Mouse (Mus musculus) neural tube, embryonic 13.5 days (tissue): Measurements from ENCODE around the gene Olfr521. TPM values are rescaled to one million over a fixed set of nuclear protein-coding genes. Genes with fewer than 3 reads are reported as not detected.
"Not testable (repeated sequence)": the region's sequence is repeated elsewhere in the genome, so short reads cannot be mapped to it uniquely, and the experiment has no call there.

ENCODE experiments used
- ATAC-seq: fragments of 200-750 bp; cut with Nextera tagmentation; 2 replicates; pipeline ENCODE4 v1.8.0; 2017; ENCODE audit warnings: low read depth, mild to moderate bottlenecking, moderate TSS enrichment, moderate library complexity
- H3K27ac ChIP-seq: fragments of 300-500 bp; sonication (generic); replicated peaks from 2 replicates; pipeline ENCODE4 v1.5.1; 2015; ENCODE audit warnings: moderate library complexity, mild to moderate bottlenecking, inconsistent platforms
- H3K27me3 ChIP-seq: fragments of 300-500 bp; sonication (generic); 2 replicates; pipeline ENCODE4 v1.6.1; 2015; ENCODE audit warnings: mild to moderate bottlenecking, inconsistent platforms
- H3K36me3 ChIP-seq: fragments of 300-500 bp; sonication (generic); 2 replicates; pipeline ENCODE4 v1.6.1; 2015; ENCODE audit warnings: mild to moderate bottlenecking, inconsistent platforms
- H3K4me1 ChIP-seq: fragments of 300-500 bp; sonication (generic); replicated peaks from 2 replicates; pipeline ENCODE4 v1.6.1; 2015; ENCODE audit warnings: inconsistent platforms
- H3K4me2 ChIP-seq: fragments of 300-500 bp; sonication (generic); 2 replicates; pipeline ENCODE4 v1.6.1; 2015; ENCODE audit warnings: inconsistent platforms, mild to moderate bottlenecking, moderate library complexity
- H3K4me3 ChIP-seq: fragments of 300-500 bp; sonication (generic); 2 replicates; pipeline ENCODE4 v1.5.1; 2015; ENCODE audit warnings: mild to moderate bottlenecking, inconsistent platforms
- H3K9ac ChIP-seq: fragments of 300-500 bp; sonication (generic); 2 replicates; pipeline ENCODE4 v1.6.1; 2015; ENCODE audit warnings: moderate library complexity, mild to moderate bottlenecking, inconsistent platforms
- H3K9me3 ChIP-seq: fragments of 300-500 bp; sonication (generic); 2 replicates; pipeline ENCODE4 v1.6.1; 2016; ENCODE audit warnings: inconsistent platforms
- WGBS: fragments of 180-500 bp; shearing (Covaris S2); methylation state at CpG from one replicate; pipeline ENCODE4 v1.1.7; 2015; 5-methylcytosine and 5-hydroxymethylcytosine counted together
- polyA plus RNA-seq: library from polyadenylated mRNA; unstranded; fragments of >200 nt; fragmentation: Nextera tagmentation; extraction: Ambion mirVana; gene quantifications from 2 replicates; pipeline ENCODE4 v1.2.1, GENCODE M21; 2015

The Olfr521 gene
- polyA plus RNA-seq, 1 experiment from 2014 or later, result not detected

DNA sequence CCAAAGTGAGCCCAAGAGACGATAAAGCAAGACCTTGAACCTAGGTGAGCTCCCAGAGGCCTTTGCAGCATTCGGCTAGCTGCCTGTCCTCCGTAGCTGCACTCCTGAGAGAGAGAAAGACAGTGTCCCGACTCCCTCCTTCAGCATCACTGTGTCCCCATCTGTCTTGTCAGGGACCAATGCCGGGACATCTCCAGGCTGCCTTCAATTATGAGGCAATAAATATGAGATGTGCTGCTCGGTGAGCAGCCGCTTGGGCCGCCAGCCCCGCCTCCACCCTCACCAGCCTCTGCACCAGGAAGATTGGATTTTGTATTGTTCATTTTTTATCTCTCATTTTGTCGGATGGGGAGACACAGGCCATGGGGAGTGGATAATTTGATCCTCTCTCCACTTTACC lies 27.5 kb downstream of the Olfr521 start:
- Histone ChIP-seq H3K36me3 (no peaks in the 10 kb centered on the region), H3K4me3 (no peak overlapping the region), H3K27me3 (no peaks in the 10 kb centered on the region), H3K4me1 (peaks cover 37% of the 10 kb centered on the region), H3K4me2 (no peak overlapping the region), H3K9ac (no peak overlapping the region), H3K27ac (peak overlapping the region; percentile 80), H3K9me3 (no peaks in the 10 kb centered on the region)
- WGBS, result 39% methylated on average over 10 of the region's 10 CpGs
- ATAC-seq, result peak; percentile 41

GRCm38 (mm10) chr7:99794096-99794495 lies 30.8 kb downstream of the Olfr521 start:
- Histone ChIP-seq H3K27ac (no peak overlapping the region), H3K27me3 (no peaks in the 10 kb centered on the region), H3K9me3 (no peaks in the 10 kb centered on the region), H3K4me2 (no peak overlapping the region), H3K4me3 (no peak overlapping the region), H3K4me1 (peaks cover 39% of the 10 kb centered on the region), H3K36me3 (no peaks in the 10 kb centered on the region), H3K9ac (no peak overlapping the region)
- WGBS, result 57% methylated on average over 2 of the region's 2 CpGs
- no peak for ATAC-seq

GRCm38 (mm10) chr7:99795192-99795981 lies 32.1 kb downstream of the Olfr521 start:
- WGBS, result 8% methylated on average over 17 of the region's 17 CpGs
- Histone ChIP-seq H3K4me3 (peak overlapping the region; percentile 1; the same call in 1 of the 2 replicates), H3K36me3 (no peaks in the 10 kb centered on the region), H3K4me2 (peak overlapping the region; percentile 43), H3K27me3 (no peaks in the 10 kb centered on the region), H3K27ac (peak overlapping the region; percentile 81), H3K4me1 (peaks cover 36% of the 10 kb centered on the region), H3K9ac (peak overlapping the region; percentile 41), H3K9me3 (no peaks in the 10 kb centered on the region)
- peak; percentile 71 for ATAC-seq

DNA sequence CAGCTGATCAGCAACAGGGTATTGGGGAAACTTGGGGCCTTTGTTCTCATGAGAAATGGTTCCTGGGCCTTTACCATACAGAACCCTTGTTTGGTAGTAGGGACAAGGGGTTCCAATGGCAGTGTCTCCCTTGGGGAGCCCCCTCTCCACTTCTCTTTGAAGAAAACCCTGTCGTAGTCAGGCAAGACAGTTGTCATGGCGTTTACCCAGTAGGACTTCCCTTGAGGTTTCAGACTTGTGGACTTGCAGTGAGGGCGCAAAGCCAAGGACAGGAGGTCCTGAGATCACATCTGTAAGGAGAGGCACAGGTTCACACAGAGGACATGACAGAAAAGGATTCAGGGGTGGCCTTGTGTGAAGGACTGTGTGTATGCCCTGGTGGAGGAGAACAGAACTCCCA lies 33.2 kb downstream of the Olfr521 start:
- H3K36me3 ChIP-seq, result no peaks in the 10 kb centered on the region
- peaks cover 27% of the 10 kb centered on the region for H3K4me1 ChIP-seq
- no peak overlapping the region for H3K4me2 ChIP-seq
- H3K9me3 ChIP-seq, result no peaks in the 10 kb centered on the region
- no peaks in the 10 kb centered on the region for H3K27me3 ChIP-seq
- peak overlapping the region; percentile 81 for H3K27ac ChIP-seq
- H3K9ac ChIP-seq, result no peak overlapping the region
- H3K4me3 ChIP-seq, result no peak overlapping the region
- ATAC-seq, result no peak
- WGBS, result 58% methylated on average over 3 of the region's 3 CpGs

DNA sequence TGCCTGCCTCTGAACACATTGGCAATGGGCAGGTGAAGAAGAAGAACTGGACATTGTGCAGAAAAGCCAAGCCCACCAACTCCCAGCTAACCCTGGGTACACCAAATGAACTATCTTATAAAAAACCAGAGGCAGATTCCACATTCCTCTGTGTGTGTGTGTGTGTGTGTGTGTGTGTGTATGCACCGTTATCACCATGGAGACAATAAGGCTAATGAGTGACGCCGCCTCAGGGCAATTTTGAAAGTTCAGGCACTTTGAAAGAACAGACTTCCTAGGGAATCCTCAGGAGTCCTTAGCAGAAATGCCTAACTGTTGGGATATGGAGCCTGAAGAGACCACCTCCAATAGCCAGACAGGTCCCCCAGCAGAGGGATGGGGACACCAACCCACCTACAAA lies 34.0 kb downstream of the Olfr521 start:
- 55% methylated on average over 3 of the region's 3 CpGs for WGBS
- no peaks in the 10 kb centered on the region for H3K27me3 ChIP-seq
- H3K9me3 ChIP-seq, result no peaks in the 10 kb centered on the region
- no peak for ATAC-seq
- no peaks in the 10 kb centered on the region for H3K36me3 ChIP-seq
- no peak overlapping the region for H3K9ac ChIP-seq
- H3K4me1 ChIP-seq, result peaks cover 27% of the 10 kb centered on the region
- no peak overlapping the region for H3K4me2 ChIP-seq
- no peak overlapping the region for H3K27ac ChIP-seq
- no peak overlapping the region for H3K4me3 ChIP-seq

DNA sequence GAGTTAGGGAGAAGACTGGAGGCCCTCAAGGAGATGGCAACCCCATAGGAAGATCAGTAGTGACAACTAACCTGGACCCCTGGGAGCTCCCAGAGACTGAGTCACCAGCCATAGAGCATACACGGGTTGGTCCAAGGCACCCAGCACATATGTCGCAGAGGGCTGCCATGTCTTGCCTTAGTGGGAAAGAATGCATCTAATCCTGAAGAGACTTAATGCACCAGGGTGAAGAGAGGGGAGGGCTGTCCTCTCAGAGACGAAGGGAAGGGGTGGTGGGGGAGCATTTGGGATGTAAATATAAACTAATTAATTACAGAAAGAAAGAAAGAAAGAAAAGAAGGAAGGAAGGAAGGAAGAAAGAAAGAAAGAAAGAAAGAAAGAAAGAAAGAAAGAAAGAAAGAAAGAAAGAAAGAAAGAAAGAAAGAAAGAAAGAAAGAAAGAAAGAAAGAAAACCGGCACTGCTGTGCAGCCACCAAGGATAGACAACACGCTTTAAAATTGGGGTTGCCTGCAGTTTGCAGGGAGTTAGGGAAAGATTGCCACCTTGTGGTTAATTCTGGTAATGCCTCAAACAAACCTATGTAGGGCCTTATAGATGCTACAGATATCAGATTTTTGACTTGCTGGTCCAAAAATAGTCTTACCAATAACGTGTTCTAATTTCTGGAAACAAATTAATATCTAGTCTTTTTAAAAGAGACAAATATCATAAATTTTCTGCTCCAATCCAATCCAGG lies 34.8 kb downstream of the Olfr521 start:
- Histone ChIP-seq H3K27me3 (no peaks in the 10 kb centered on the region), H3K4me2 (no peak overlapping the region), H3K36me3 (no peaks in the 10 kb centered on the region), H3K4me3 (no peak overlapping the region), H3K9ac (no peak overlapping the region), H3K27ac (no peak overlapping the region), H3K4me1 (peaks cover 27% of the 10 kb centered on the region), H3K9me3 (no peaks in the 10 kb centered on the region)
- WGBS, result 31% methylated on average over 6 of the region's 6 CpGs
- ATAC-seq, result peak; percentile 67; the same call in 1 of the 2 replicates

GRCm38 (mm10) chr7:99799118-99799517 lies 35.8 kb downstream of the Olfr521 start:
- Histone ChIP-seq H3K4me2 (no peak overlapping the region), H3K36me3 (no peaks in the 10 kb centered on the region), H3K27me3 (no peaks in the 10 kb centered on the region), H3K4me3 (no peak overlapping the region), H3K27ac (no peak overlapping the region), H3K9me3 (no peaks in the 10 kb centered on the region), H3K4me1 (peaks cover 27% of the 10 kb centered on the region), H3K9ac (no peak overlapping the region)
- no peak for ATAC-seq
- whole genome bisulfite sequencing, result 79% methylated on average over 7 of the region's 7 CpGs

- Histone ChIP-seq H3K9ac (no peak overlapping the region), H3K27me3 (no peaks in the 10 kb centered on the region), H3K27ac (no peak overlapping the region), H3K4me1 (no peaks in the 10 kb centered on the region), H3K4me2 (no peak overlapping the region), H3K36me3 (no peaks in the 10 kb centered on the region), H3K9me3 (no peaks in the 10 kb centered on the region), H3K4me3 (no peak overlapping the region)
- no peak for ATAC-seq
- WGBS, result 81% methylated on average over 8 of the region's 8 CpGs
Observed at GRCm38 (mm10) chr7:99803535-99803934, 40.2 kb downstream of the Olfr521 start.

GRCm38 (mm10) chr7:99804033-99804432 lies 40.7 kb downstream of the Olfr521 start:
- H3K27me3 ChIP-seq, H3K4me3 ChIP-seq, ATAC-seq, H3K36me3 ChIP-seq, H3K4me1 ChIP-seq, H3K4me2 ChIP-seq, H3K9ac ChIP-seq, H3K27ac ChIP-seq, H3K9me3 ChIP-seq: not testable (repeated sequence)
- 82% methylated on average over 3 of the region's 3 CpGs for WGBS

DNA sequence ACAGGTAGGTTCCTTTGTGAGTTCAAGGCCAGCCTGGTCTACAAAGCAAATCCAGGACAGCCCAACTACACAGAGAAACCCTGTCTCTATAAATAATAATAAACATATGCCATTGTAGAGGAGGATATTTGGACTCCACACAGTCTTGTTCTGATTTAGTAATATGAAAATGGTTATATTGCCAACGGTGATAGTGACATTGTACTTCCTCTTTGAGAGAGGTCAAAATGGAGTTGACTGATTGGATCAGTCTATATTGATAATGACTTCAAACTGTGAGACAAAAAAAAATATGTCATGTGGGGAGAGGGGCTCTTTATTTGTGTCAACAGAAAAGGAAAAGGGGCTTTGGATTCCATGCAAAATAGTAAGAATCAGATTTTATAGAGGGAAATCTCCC lies 42.0 kb downstream of the Olfr521 start:
- no peak overlapping the region for H3K27ac ChIP-seq
- no peak for ATAC-seq
- 90% methylated on average over 1 of the region's 1 CpGs for WGBS
- no peaks in the 10 kb centered on the region for H3K36me3 ChIP-seq
- H3K27me3 ChIP-seq, result no peaks in the 10 kb centered on the region
- H3K9me3 ChIP-seq, result no peaks in the 10 kb centered on the region
- H3K4me2 ChIP-seq, result no peak overlapping the region
- no peak overlapping the region for H3K9ac ChIP-seq
- no peaks in the 10 kb centered on the region for H3K4me1 ChIP-seq
- no peak overlapping the region for H3K4me3 ChIP-seq

DNA sequence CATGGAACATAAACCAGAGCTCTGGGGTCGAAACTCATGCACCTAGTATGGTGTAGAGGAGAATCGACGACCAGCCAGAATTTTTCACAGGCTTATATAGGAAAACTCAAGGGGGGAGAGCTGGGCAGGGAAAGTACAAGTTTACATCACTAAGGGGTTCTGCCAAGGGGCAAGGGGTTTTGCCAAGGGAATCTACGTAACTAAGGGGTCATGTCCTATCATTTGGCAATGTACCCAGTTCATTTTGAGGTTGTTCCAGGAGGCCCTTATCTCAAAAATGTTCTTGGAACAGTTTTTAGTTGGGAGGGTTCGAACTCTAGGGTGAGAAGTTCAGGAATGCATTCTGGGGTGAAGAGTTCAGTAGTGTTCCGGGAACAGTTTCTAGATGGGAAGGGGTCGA lies 43.7 kb downstream of the Olfr521 start:
- not testable (repeated sequence) for H3K9ac ChIP-seq, H3K9me3 ChIP-seq, H3K4me1 ChIP-seq, ATAC-seq, H3K4me3 ChIP-seq, H3K27ac ChIP-seq, H3K27me3 ChIP-seq, H3K4me2 ChIP-seq, H3K36me3 ChIP-seq
- WGBS, result 85% methylated on average over 7 of the region's 7 CpGs

GRCm38 (mm10) chr7:99810814-99811213 lies 47.5 kb downstream of the Olfr521 start:
- no peak for ATAC-seq
- H3K4me2 ChIP-seq, result no peak overlapping the region

More at GRCm38 (mm10) chr7:99810814-99811213, 47.5 kb downstream of the Olfr521 start:
- Histone ChIP-seq H3K36me3 (peaks cover 9% of the 10 kb centered on the region; the same call in 1 of the 2 replicates), H3K27me3 (no peaks in the 10 kb centered on the region), H3K27ac (no peak overlapping the region), H3K9me3 (no peaks in the 10 kb centered on the region), H3K4me1 (no peaks in the 10 kb centered on the region), H3K4me3 (no peak overlapping the region), H3K9ac (no peak overlapping the region)
- 94% methylated on average over 2 of the region's 2 CpGs for WGBS
